Mouse (Mus musculus) embryonic facial prominence, embryonic 13.5 days (tissue): Measurements from ENCODE around the gene Wdr82. TPM values are rescaled to one million over a fixed set of nuclear protein-coding genes. Genes with fewer than 3 reads are reported as not detected.

ENCODE experiments used
- ATAC-seq: fragments of 200-750 bp; cut with Nextera tagmentation; 2 replicates; pipeline ENCODE4 v1.8.0; 2017; ENCODE audit warnings: low read depth; ENCODE audit not compliant: insufficient number of reproducible peaks, insufficient read depth, low FRiP score, low TSS enrichment
- H3K27ac ChIP-seq: fragments of 300-500 bp; sonication (generic); 2 replicates; pipeline ENCODE4 v1.5.1; 2015; ENCODE audit warnings: moderate library complexity, mild to moderate bottlenecking, inconsistent platforms
- H3K27me3 ChIP-seq: fragments of 300-500 bp; sonication (generic); 2 replicates; pipeline ENCODE4 v1.6.1; 2015; ENCODE audit warnings: mild to moderate bottlenecking, inconsistent platforms
- H3K36me3 ChIP-seq: fragments of 300-500 bp; sonication (generic); 2 replicates; pipeline ENCODE4 v1.6.1; 2015; ENCODE audit warnings: mild to moderate bottlenecking, inconsistent platforms
- H3K4me1 ChIP-seq: fragments of 300-500 bp; sonication (generic); 2 replicates; pipeline ENCODE4 v1.6.1; 2015; ENCODE audit warnings: inconsistent platforms
- H3K4me2 ChIP-seq: fragments of 300-500 bp; sonication (generic); 2 replicates; pipeline ENCODE4 v1.6.1; 2015; ENCODE audit warnings: moderate library complexity, mild to moderate bottlenecking, inconsistent platforms
- H3K4me3 ChIP-seq: fragments of 300-500 bp; sonication (generic); 2 replicates; pipeline ENCODE4 v1.5.1; 2015; ENCODE audit warnings: mild to moderate bottlenecking, inconsistent platforms
- H3K9ac ChIP-seq: fragments of 300-500 bp; sonication (generic); 2 replicates; pipeline ENCODE4 v1.6.1; 2015; ENCODE audit warnings: mild to moderate bottlenecking, inconsistent platforms
- H3K9me3 ChIP-seq: fragments of 300-500 bp; sonication (generic); 2 replicates; pipeline ENCODE4 v1.6.1; 2016; ENCODE audit warnings: inconsistent platforms
- WGBS: fragments of 180-500 bp; shearing (Covaris S2); methylation state at CpG from one replicate; pipeline ENCODE4 v1.1.7; 2015; ENCODE audit warnings: mixed read lengths; 5-methylcytosine and 5-hydroxymethylcytosine counted together
- polyA plus RNA-seq: library from polyadenylated mRNA; unstranded; fragments of >200 nt; fragmentation: Nextera tagmentation; extraction: Ambion mirVana; gene quantifications from 2 replicates; pipeline ENCODE4 v1.2.1, GENCODE M21; 2015

Gene Wdr82
- 28.4 and 30.3 TPM in 2 replicates for polyA plus RNA-seq

DNA sequence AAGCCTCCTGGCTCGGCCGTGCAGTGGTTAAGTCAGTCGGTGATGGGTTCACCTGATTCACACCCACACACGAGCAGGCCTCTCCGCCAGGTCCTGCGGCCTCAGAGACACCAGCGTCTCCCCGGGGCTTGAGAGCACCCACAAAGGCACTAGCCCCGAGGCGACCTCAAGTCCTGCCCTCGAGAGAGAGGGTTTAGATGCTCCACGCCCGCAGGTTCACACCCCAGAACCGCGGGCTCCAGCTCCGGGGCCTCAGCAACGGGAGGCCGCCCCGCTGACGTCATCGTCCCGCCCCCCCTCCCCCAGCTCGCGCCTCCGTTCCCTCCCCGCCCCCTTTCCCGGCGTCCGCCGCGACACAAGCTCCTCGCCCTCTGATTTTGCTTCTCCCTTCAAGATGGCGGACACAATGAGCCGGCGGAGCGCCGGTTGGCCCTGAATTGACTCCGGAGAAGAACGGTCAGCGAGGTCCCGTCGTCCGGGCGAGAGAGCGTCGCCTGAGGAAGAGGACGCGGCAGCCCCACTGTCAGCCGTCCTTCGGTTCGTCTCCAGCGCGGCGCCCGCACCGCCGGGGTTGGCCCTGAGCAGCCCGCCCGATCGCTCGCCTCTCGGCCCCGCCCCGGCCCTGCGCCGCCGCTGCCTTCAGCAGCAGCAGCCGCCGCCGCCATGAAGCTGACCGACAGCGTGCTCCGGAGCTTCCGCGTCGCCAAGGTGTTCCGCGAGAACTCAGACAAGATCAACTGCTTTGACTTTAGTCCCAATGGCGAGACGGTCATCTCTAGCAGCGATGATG lies at the start of gene Wdr82:
Gene Wdr82, plus strand, starts transcription at position 373 of the 790 bp plus-strand sequence.
- H3K27me3 ChIP-seq: no peaks in the 10 kb centered on the region
- under 1% methylated on average over 74 of the region's 81 CpGs for WGBS
- H3K36me3 ChIP-seq: 0 out of 2 replicates have a peak, but pooled peaks cover 4% of the 10 kb centered on the region
- peak within 1 kb of the TSS; percentile 96 for H3K9ac ChIP-seq
- peak within 1 kb of the TSS; percentile 77 for H3K4me2 ChIP-seq
- no peaks in the 10 kb centered on the region for H3K9me3 ChIP-seq
- peak; percentile 91 for ATAC-seq
- peak within 1 kb of the TSS; percentile 97 for H3K27ac ChIP-seq
- peak within 1 kb of the TSS; percentile 96 for H3K4me3 ChIP-seq
- H3K4me1 ChIP-seq: peaks cover 35% of the 10 kb centered on the region

DNA sequence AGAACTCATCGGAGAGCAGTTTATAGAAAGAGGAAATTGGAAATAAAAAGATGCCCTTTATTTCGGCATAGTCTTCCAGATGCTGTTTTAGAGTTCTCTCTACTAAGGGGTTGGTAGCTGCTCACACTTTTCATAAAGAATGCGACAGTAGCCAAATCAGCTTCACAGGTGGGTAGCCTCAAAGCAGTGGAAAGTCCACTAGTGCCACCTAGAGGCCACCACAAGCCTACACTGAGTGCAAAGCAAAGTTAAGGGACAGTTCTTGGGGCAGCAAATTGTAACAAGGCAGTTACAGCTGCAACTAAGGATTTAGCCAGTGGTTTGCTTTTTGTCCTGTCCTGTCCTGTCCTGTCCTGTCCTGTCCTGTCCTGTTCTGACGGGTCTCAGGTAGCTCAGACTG lies 47.1 kb upstream of the Wdr82 start:
- H3K36me3 ChIP-seq: no peaks in the 10 kb centered on the region
- H3K9ac ChIP-seq: no peak overlapping the region
- no peak overlapping the region for H3K4me3 ChIP-seq
- H3K27ac ChIP-seq: no peak overlapping the region
- no peak for ATAC-seq
- 42% methylated on average over 4 of the region's 4 CpGs for WGBS
- no peak overlapping the region for H3K4me2 ChIP-seq
- H3K4me1 ChIP-seq: peaks cover 7% of the 10 kb centered on the region
- H3K9me3 ChIP-seq: no peaks in the 10 kb centered on the region
- no peaks in the 10 kb centered on the region for H3K27me3 ChIP-seq

DNA sequence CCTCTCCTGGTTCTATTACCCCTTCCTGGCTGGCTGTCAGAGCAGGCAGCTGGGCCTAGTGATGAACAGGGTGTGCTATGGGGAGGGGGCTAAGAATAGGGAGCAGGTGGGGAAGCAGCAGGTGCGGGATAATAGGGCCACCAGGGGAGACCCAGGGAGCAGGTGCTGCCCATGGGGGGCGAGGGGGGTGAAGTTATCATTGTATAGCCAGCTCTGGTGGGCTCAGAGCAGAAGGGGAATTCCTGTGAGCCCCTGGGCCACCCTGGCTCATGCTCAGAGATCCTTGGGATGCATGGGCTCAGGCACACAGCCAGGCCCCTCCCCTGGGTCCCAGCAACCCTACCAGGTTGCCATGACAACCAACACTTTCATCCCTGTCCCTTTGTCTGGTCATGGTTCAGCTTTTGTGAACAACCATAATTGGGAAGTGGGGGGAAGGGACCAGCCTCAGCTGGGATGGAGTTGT lies 43.9 kb upstream of the Wdr82 start:
- 42% methylated on average over 2 of the region's 2 CpGs for WGBS

DNA sequence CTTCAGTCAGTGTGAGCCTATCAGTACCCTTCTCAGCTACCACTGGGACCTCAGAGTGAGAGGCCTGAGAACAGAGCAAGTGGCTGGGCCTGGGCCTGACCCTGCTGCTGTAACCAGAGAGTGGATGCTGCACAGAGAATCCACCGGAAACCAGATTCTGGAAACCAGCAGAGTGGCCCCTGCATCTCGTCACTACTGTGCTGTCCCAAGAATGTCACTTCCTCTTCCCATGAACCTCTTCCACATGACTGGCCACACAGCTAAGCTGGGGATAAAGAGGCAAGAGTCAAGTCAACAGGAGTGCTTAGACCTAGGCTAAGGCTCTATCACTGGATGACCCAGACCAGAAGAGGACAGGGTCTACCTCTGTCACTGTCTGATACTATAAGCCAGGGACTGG lies 41.7 kb upstream of the Wdr82 start:
- Histone ChIP-seq H3K9ac (no peak overlapping the region), H3K4me2 (no peak overlapping the region), H3K36me3 (no peaks in the 10 kb centered on the region), H3K4me3 (no peak overlapping the region), H3K9me3 (no peaks in the 10 kb centered on the region), H3K4me1 (peaks cover 7% of the 10 kb centered on the region), H3K27ac (no peak overlapping the region), H3K27me3 (no peaks in the 10 kb centered on the region)
- WGBS: 52% methylated on average over 2 of the region's 2 CpGs
- no peak for ATAC-seq

More for the DNA sequence above, 43.9 kb upstream of the Wdr82 start:
- Histone ChIP-seq H3K27ac (no peak overlapping the region), H3K36me3 (no peaks in the 10 kb centered on the region), H3K4me3 (no peak overlapping the region), H3K4me1 (peaks cover 7% of the 10 kb centered on the region), H3K9me3 (no peaks in the 10 kb centered on the region), H3K4me2 (no peak overlapping the region), H3K27me3 (no peaks in the 10 kb centered on the region), H3K9ac (no peak overlapping the region)
- peak; percentile 43; the same call in 1 of the 2 replicates for ATAC-seq

DNA sequence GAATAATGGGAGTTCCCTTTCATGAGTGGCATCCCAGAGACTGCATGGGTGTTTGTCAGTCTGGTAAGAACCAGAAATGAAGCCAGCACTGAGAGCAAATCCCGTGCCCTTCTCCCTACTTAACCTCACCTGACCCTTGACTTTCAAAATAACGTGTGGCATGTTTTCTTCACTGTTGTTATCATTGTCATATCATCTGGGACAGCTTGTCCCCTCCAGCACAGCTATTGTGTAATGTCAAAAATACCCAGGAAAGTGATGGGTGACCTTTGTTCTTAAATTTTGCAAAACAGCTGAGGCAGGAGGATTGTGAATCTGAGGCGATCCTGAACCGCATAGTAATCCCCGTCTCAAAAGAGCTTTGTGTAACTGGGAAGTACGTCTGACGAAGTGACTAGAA lies 40.5 kb upstream of the Wdr82 start:
- Histone ChIP-seq H3K4me1 (peaks cover 7% of the 10 kb centered on the region), H3K9me3 (no peaks in the 10 kb centered on the region), H3K4me2 (no peak overlapping the region), H3K27me3 (no peaks in the 10 kb centered on the region), H3K27ac (no peak overlapping the region), H3K36me3 (no peaks in the 10 kb centered on the region), H3K9ac (no peak overlapping the region), H3K4me3 (no peak overlapping the region)
- no peak for ATAC-seq
- WGBS: 64% methylated on average over 7 of the region's 7 CpGs

DNA sequence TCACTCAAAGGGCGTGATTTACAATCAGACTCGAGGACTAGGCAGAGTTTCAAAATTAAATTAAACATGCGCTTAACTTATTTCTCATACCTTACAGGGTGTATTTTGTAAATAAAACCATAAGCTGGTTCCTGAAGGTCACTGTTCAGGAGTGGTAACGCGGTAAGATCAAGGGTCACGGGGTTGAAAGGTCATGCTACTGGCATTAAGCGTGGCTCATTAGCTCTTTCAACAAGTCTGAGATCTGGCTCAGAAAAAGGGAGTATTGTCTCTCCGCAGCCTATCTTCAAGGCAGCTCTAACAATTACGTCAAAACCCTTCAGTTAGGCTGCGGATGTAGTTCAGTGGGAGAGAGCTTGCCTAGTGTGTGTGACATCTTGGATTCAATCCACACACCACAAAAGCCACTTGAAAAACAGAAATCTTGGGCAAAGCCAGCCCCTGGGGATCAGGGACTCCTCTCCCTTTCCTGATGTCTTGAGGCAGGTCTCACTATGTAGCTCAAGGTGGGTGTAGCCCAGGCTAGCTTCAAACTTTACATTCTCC lies 33.0 kb upstream of the Wdr82 start:
- no peak overlapping the region for H3K4me2 ChIP-seq

DNA sequence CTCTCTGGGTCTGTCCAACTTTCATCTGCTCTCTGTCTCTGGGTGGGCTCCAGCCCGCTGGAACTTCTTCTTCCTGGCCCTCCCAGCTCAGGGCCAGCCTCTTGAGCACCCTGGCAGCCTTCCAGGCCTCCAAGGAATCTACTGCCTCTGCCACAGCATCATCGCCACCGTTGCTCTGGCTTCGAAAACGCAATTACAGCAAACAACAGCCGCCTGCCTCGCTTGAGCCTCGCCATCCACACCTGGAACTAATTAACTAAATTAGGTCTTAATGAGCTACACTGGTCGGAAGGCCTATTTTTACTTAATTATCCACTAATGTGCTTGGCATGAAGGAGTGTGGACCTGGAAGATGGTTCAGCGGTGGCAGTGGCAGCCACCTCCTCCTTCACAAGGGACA lies 31.0 kb upstream of the Wdr82 start:
- H3K4me1 ChIP-seq: peaks cover 8% of the 10 kb centered on the region
- no peak overlapping the region for H3K27ac ChIP-seq
- H3K9ac ChIP-seq: 0 out of 2 replicates have a peak overlapping the region, but pooled peaks have one; percentile 46
- H3K36me3 ChIP-seq: no peaks in the 10 kb centered on the region
- ATAC-seq: no peak
- H3K9me3 ChIP-seq: peaks cover 2% of the 10 kb centered on the region; the same call in 1 of the 2 replicates
- no peak overlapping the region for H3K4me3 ChIP-seq
- H3K27me3 ChIP-seq: no peaks in the 10 kb centered on the region
- no peak overlapping the region for H3K4me2 ChIP-seq
- WGBS: 20% methylated on average over 10 of the region's 10 CpGs

More for the DNA sequence above, 33.0 kb upstream of the Wdr82 start:
- H3K9ac ChIP-seq: no peak overlapping the region
- H3K9me3 ChIP-seq: peaks cover 2% of the 10 kb centered on the region; the same call in 1 of the 2 replicates
- no peak for ATAC-seq
- H3K4me3 ChIP-seq: no peak overlapping the region
- no peak overlapping the region for H3K27ac ChIP-seq
- no peaks in the 10 kb centered on the region for H3K36me3 ChIP-seq
- WGBS: 24% methylated on average over 10 of the region's 10 CpGs
- H3K27me3 ChIP-seq: no peaks in the 10 kb centered on the region
- H3K4me1 ChIP-seq: peaks cover 8% of the 10 kb centered on the region

DNA sequence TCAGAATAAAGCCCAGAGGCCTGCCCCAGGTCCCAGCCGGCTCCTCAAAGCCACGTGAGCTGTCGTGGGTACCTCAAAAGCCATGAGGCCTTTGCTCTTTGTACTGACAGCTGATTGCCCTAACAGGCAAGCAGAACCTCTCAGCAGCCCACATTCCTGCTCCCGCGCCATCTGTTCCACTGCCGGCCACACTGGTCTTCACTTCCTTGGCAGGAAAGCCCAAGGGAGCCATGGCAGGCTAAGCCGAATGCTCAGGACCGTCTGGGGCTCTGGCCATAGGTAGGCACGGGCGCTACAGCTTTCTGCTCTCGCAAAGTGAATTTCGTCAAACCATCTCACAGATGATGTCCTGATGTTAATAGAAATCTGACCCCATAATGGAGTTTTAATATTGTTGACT lies 28.8 kb upstream of the Wdr82 start:
- H3K4me3 ChIP-seq: no peak overlapping the region
- peaks cover 11% of the 10 kb centered on the region for H3K27me3 ChIP-seq
- ATAC-seq: no peak
- no peak overlapping the region for H3K27ac ChIP-seq
- H3K4me1 ChIP-seq: peaks cover 8% of the 10 kb centered on the region
- H3K9ac ChIP-seq: no peak overlapping the region
- H3K36me3 ChIP-seq: no peaks in the 10 kb centered on the region
- WGBS: 78% methylated on average over 12 of the region's 12 CpGs
- no peak overlapping the region for H3K4me2 ChIP-seq
- H3K9me3 ChIP-seq: peaks cover 2% of the 10 kb centered on the region; the same call in 1 of the 2 replicates

DNA sequence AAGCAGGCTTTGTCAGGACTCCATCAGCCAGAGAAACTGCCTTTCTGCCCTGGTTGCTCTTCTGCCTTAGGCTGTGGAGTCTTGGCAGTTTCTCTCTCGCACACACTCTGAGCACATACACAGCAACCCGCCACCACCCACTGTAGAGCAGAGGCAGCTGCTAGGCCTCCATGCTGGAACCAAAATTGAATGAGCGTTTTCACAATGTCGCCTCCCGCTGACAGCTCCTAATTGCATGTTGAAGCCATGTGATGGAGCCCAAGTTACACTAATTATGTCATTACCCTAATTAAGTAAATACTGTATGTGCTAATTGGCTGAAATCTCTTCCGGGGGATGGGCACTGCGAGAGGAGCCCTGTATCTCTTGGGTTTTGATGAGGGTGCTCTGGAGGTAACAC lies 26.6 kb upstream of the Wdr82 start:
- Histone ChIP-seq H3K27ac (no peak overlapping the region), H3K4me1 (peaks cover 25% of the 10 kb centered on the region), H3K27me3 (peaks cover 34% of the 10 kb centered on the region), H3K9me3 (no peaks in the 10 kb centered on the region), H3K4me2 (no peak overlapping the region), H3K4me3 (no peak overlapping the region), H3K9ac (no peak overlapping the region), H3K36me3 (no peaks in the 10 kb centered on the region)
- ATAC-seq: no peak
- WGBS: 68% methylated on average over 7 of the region's 7 CpGs

DNA sequence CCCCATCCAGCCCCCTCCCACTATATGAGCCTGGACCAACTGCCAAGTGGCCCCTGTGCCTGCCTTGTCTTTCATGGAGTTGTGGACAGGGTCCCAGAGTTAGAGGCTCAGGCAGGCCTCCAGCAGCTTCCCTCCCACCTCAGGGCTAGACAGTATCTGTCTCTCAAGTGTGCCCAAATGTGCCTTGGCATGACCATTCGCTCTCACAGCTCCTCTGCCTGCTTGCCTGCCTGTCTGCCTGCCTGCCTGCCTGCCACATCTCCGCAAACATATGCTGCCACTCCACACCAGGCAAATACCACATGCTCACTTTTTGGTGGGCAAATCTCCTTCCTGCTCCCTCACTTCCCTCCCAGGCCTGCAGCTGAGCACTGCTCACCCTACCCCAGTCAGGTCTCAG lies 25.1 kb upstream of the Wdr82 start:
- Histone ChIP-seq H3K9ac (no peak overlapping the region), H3K4me2 (no peak overlapping the region), H3K9me3 (no peaks in the 10 kb centered on the region), H3K27me3 (peaks cover 48% of the 10 kb centered on the region), H3K36me3 (no peaks in the 10 kb centered on the region), H3K27ac (no peak overlapping the region), H3K4me3 (no peak overlapping the region), H3K4me1 (peaks cover 21% of the 10 kb centered on the region)
- ATAC-seq: no peak
- 79% methylated on average over 2 of the region's 2 CpGs for WGBS

DNA sequence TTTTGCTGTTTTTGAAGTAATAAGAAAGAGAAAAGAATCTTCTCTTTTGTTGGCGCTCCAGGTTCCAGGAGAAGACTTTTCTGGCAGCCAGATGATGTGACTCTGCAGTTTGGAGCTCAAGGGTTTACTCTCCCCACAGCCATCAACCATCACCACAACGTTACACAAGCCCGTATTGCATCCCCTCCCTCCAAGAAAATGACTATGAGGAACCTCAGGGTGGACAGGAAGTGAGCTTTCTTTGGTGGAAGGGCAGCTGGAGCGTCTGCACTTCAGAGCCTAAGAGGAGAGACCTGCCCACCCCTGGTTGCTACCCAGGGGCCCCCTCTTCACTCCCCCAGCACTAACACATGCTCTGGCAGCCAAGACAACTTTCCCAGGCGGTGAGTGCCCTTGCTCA lies 23.4 kb upstream of the Wdr82 start:
- Histone ChIP-seq H3K4me2 (no peak overlapping the region), H3K9me3 (no peaks in the 10 kb centered on the region), H3K36me3 (no peaks in the 10 kb centered on the region), H3K27me3 (peaks cover 54% of the 10 kb centered on the region), H3K9ac (no peak overlapping the region), H3K4me3 (no peak overlapping the region), H3K27ac (no peak overlapping the region), H3K4me1 (peaks cover 21% of the 10 kb centered on the region)
- 31% methylated on average over 5 of the region's 5 CpGs for WGBS
- no peak for ATAC-seq
